Mouse (Mus musculus) lung, embryonic 14.5 days (tissue): ENCODE results near the gene Ggt7. TPM values are rescaled to one million over a fixed set of nuclear protein-coding genes. Genes with fewer than 3 reads are reported as not detected.
A peak's percentile ranks its signal among the peaks of the same experiment; 100 is the strongest.
"Not testable (repeated sequence)": the region's sequence is repeated elsewhere in the genome, so short reads cannot be mapped to it uniquely, and the experiment has no call there.

ENCODE experiments used
- ATAC-seq: fragments of 200-750 bp; cut with Nextera tagmentation; 2 replicates; pipeline ENCODE4 v1.8.0; 2017; ENCODE audit warnings: mild to moderate bottlenecking, moderate TSS enrichment, moderate library complexity; ENCODE audit not compliant: insufficient read depth
- DNase-seq: peaks from one replicate; pipeline ENCODE4 v3.0.0-alpha.2; 2015
- H3K27ac ChIP-seq: fragments of 300-500 bp; sonication (generic); 2 replicates; pipeline ENCODE4 v1.5.1; 2014; ENCODE audit warnings: low read depth, mild to moderate bottlenecking, moderate library complexity
- H3K27me3 ChIP-seq: fragments of 300-500 bp; sonication (generic); 2 replicates; pipeline ENCODE4 v1.6.1; 2014; ENCODE audit warnings: low read length, control low read depth; ENCODE audit not compliant: insufficient read depth
- H3K36me3 ChIP-seq: fragments of 300-500 bp; sonication (generic); 2 replicates; pipeline ENCODE4 v1.6.1; 2014; ENCODE audit warnings: control low read depth; ENCODE audit not compliant: insufficient read depth
- H3K4me1 ChIP-seq: fragments of 300-500 bp; sonication (generic); 2 replicates; pipeline ENCODE4 v1.6.1; 2014; ENCODE audit warnings: antibody characterized with exemption, control low read depth; ENCODE audit not compliant: insufficient read depth
- H3K4me2 ChIP-seq: fragments of 300-500 bp; sonication (generic); 2 replicates; pipeline ENCODE4 v1.6.1; 2014; ENCODE audit warnings: mild to moderate bottlenecking
- H3K4me3 ChIP-seq: fragments of 300-500 bp; sonication (generic); 2 replicates; pipeline ENCODE4 v1.5.1; 2014; ENCODE audit warnings: low read depth, low read length
- H3K9ac ChIP-seq: fragments of 300-500 bp; sonication (generic); 2 replicates; pipeline ENCODE4 v1.6.1; 2014
- H3K9me3 ChIP-seq: fragments of 300-500 bp; sonication (generic); 2 replicates; pipeline ENCODE4 v1.6.1; 2016; ENCODE audit warnings: low read depth, low read length, control low read depth
- CTCF ChIP-seq: IDR thresholded peaks from 2 replicates; pipeline ENCODE4 v1.5.1; 2016; ENCODE audit warnings: antibody characterized with exemption, low read depth
- WGBS: fragments of 180-500 bp; shearing (Covaris S2); extraction: QIAGEN DNeasy Blood & Tissue Kit; methylation state at CpG from one replicate; pipeline ENCODE4 v1.1.7; 2014; 5-methylcytosine and 5-hydroxymethylcytosine counted together
- polyA plus RNA-seq: library from polyadenylated mRNA; unstranded; fragments of >200 nt; fragmentation: Nextera tagmentation; extraction: Ambion mirVana; gene quantifications from 2 replicates; pipeline ENCODE4 v1.2.1, GENCODE M21; 2014

Ggt7 gene
- polyA plus RNA-seq, 1 experiment from 2014 or later = 2.1 TPM

- H3K4me3 ChIP-seq = no peak overlapping the region
These were observed 28.9 kb upstream of the Ggt7 start for GRCm38 (mm10) chr2:155546955-155547354.

GRCm38 (mm10) chr2:155540822-155541458 lies 22.9 kb upstream of the Ggt7 start:
- Histone ChIP-seq H3K4me2 (no peak overlapping the region), H3K4me3 (no peak overlapping the region), H3K4me1 (no peaks in the 10 kb centered on the region), H3K9me3 (no peaks in the 10 kb centered on the region), H3K27me3 (no peaks in the 10 kb centered on the region), H3K36me3 (no peaks in the 10 kb centered on the region), H3K9ac (no peak overlapping the region), H3K27ac (0 out of 2 replicates have a peak overlapping the region, but pooled peaks have one; percentile 24)
- TF ChIP-seq CTCF = no peak
- ATAC-seq (no peak), DNase-seq (peak; percentile 11)
- WGBS = 45% methylated on average over 6 of the region's 6 CpGs

More at GRCm38 (mm10) chr2:155546955-155547354, 28.9 kb upstream of the Ggt7 start:
- 70% methylated on average over 1 of the region's 1 CpGs for WGBS
- Histone ChIP-seq H3K9ac (no peak overlapping the region), H3K27me3 (no peaks in the 10 kb centered on the region), H3K27ac (no peak overlapping the region), H3K4me1 (no peaks in the 10 kb centered on the region), H3K4me2 (no peak overlapping the region), H3K36me3 (no peaks in the 10 kb centered on the region), H3K9me3 (no peaks in the 10 kb centered on the region)
- no peak for ATAC-seq
- TF ChIP-seq CTCF = no peak
- DNase-seq = no peak

GRCm38 (mm10) chr2:155539696-155540095 lies 21.7 kb upstream of the Ggt7 start:
- no peak overlapping the region for H3K27ac ChIP-seq
- H3K4me2 ChIP-seq = no peak overlapping the region
- no peak overlapping the region for H3K4me3 ChIP-seq
- no peaks in the 10 kb centered on the region for H3K9me3 ChIP-seq
- no peaks in the 10 kb centered on the region for H3K27me3 ChIP-seq
- no peak for DNase-seq
- no peaks in the 10 kb centered on the region for H3K4me1 ChIP-seq
- H3K36me3 ChIP-seq = no peaks in the 10 kb centered on the region
- H3K9ac ChIP-seq = no peak overlapping the region
- no peak for ATAC-seq
- TF ChIP-seq CTCF = no peak

GRCm38 (mm10) chr2:155538463-155539057 lies 20.5 kb upstream of the Ggt7 start:
- not testable (repeated sequence) for H3K9ac ChIP-seq, ATAC-seq, H3K27me3 ChIP-seq, H3K9me3 ChIP-seq, DNase-seq, H3K36me3 ChIP-seq, H3K4me3 ChIP-seq, H3K27ac ChIP-seq, H3K4me2 ChIP-seq, H3K4me1 ChIP-seq
- WGBS = 78% methylated on average over 13 of the region's 19 CpGs

GRCm38 (mm10) chr2:155537761-155538462 lies 19.9 kb upstream of the Ggt7 start:
- Histone ChIP-seq H3K9me3 (no peaks in the 10 kb centered on the region), H3K4me1 (no peaks in the 10 kb centered on the region), H3K4me2 (no peak overlapping the region), H3K27ac (no peak overlapping the region), H3K27me3 (no peaks in the 10 kb centered on the region), H3K4me3 (no peak overlapping the region), H3K36me3 (no peaks in the 10 kb centered on the region), H3K9ac (no peak overlapping the region)
- ATAC-seq = no peak
- TF ChIP-seq CTCF = no peak
- DNase-seq = no peak
- WGBS = 64% methylated on average over 5 of the region's 5 CpGs

GRCm38 (mm10) chr2:155536292-155536691 lies 18.3 kb upstream of the Ggt7 start:
- H3K9ac ChIP-seq = no peak overlapping the region
- H3K27ac ChIP-seq = no peak overlapping the region
- no peak for DNase-seq
- H3K9me3 ChIP-seq = no peaks in the 10 kb centered on the region
- H3K4me3 ChIP-seq = no peak overlapping the region
- no peak for TF ChIP-seq CTCF
- no peaks in the 10 kb centered on the region for H3K27me3 ChIP-seq
- H3K4me1 ChIP-seq = no peaks in the 10 kb centered on the region
- ATAC-seq = no peak
- H3K36me3 ChIP-seq = no peaks in the 10 kb centered on the region
- no peak overlapping the region for H3K4me2 ChIP-seq

- WGBS = 44% methylated on average over 5 of the region's 5 CpGs
- H3K27me3 ChIP-seq = no peaks in the 10 kb centered on the region
- H3K4me1 ChIP-seq = no peaks in the 10 kb centered on the region
- H3K36me3 ChIP-seq = no peaks in the 10 kb centered on the region
- TF ChIP-seq CTCF = no peak
- DNase-seq (no peak), ATAC-seq (no peak)
- H3K9me3 ChIP-seq = no peaks in the 10 kb centered on the region
- no peak overlapping the region for H3K4me3 ChIP-seq
- no peak overlapping the region for H3K9ac ChIP-seq
- no peak overlapping the region for H3K4me2 ChIP-seq
- no peak overlapping the region for H3K27ac ChIP-seq
These were observed 9.3 kb upstream of the Ggt7 start for GRCm38 (mm10) chr2:155527367-155527766.
